Mouse (Mus musculus) kidney, postnatal 25 days (tissue): Measurements from ENCODE around the gene Ercc6l2.
"Not testable (repeated sequence)": the region's sequence is repeated elsewhere in the genome, so short reads cannot be mapped to it uniquely, and the experiment has no call there.

ENCODE experiments used
- DNase-seq, 2 experiments: peaks; one replicate each; pipeline ENCODE4 v3.0.0; 2021; ENCODE audit warnings: mixed read lengths in 2 of 2

Ercc6l2 gene

GRCm38 (mm10) chr13:63885532-63885949, 70.5 kb downstream of the Ercc6l2 start:
- DNase-seq = no peak

- DNase-seq = no peak
Observed at GRCm38 (mm10) chr13:63886429-63887052, 71.5 kb downstream of the Ercc6l2 start.

- no peak for DNase-seq
Observed at GRCm38 (mm10) chr13:63900679-63901302, 85.8 kb downstream of the Ercc6l2 start.

GRCm38 (mm10) chr13:63901303-63901713, 86.3 kb downstream of the Ercc6l2 start:
- peak; percentile 34 to 54 for DNase-seq

- DNase-seq = peak; percentile 35 to 48
Observed at GRCm38 (mm10) chr13:63901714-63902597, 86.9 kb downstream of the Ercc6l2 start.

GRCm38 (mm10) chr13:63906516-63906915, 91.5 kb downstream of the Ercc6l2 start:
- DNase-seq = peak; percentile 43 to 82

GRCm38 (mm10) chr13:63907437-63907836, 92.4 kb downstream of the Ercc6l2 start:
- DNase-seq = no peak

GRCm38 (mm10) chr13:63910141-63910804, 95.2 kb downstream of the Ercc6l2 start:
- no peak for DNase-seq

GRCm38 (mm10) chr13:63911617-63912016, 96.6 kb downstream of the Ercc6l2 start:
- no peak for DNase-seq

- DNase-seq = no peak
Observed at GRCm38 (mm10) chr13:63913136-63913535, 98.1 kb downstream of the Ercc6l2 start.

GRCm38 (mm10) chr13:63915176-63915575, 100.1 kb downstream of the Ercc6l2 start:
- no peak for DNase-seq

- no peak for DNase-seq
Observed at GRCm38 (mm10) chr13:63915684-63916083, 100.6 kb downstream of the Ercc6l2 start.

GRCm38 (mm10) chr13:63916568-63916967, 101.5 kb downstream of the Ercc6l2 start:
- no peak for DNase-seq

GRCm38 (mm10) chr13:63917198-63917767, 102.2 kb downstream of the Ercc6l2 start:
- DNase-seq = peak; percentile 79 to 89

GRCm38 (mm10) chr13:63917776-63918621, 103.0 kb downstream of the Ercc6l2 start:
- peak; percentile 71 to 73 for DNase-seq

- DNase-seq = peak; percentile 52 to 73
Observed at GRCm38 (mm10) chr13:63918733-63919422, 103.8 kb downstream of the Ercc6l2 start.

- DNase-seq = not testable (repeated sequence)
Observed at GRCm38 (mm10) chr13:63924036-63924435, 109.0 kb downstream of the Ercc6l2 start.

- no peak for DNase-seq
Observed at GRCm38 (mm10) chr13:63927326-63927725, 112.3 kb downstream of the Ercc6l2 start.

GRCm38 (mm10) chr13:63929351-63929750, 114.3 kb downstream of the Ercc6l2 start:
- peak in 1 of 2 experiments; percentile 15 for DNase-seq

GRCm38 (mm10) chr13:63929917-63930515, 115.0 kb downstream of the Ercc6l2 start:
- no peak for DNase-seq
